In the genomic region with DNA sequence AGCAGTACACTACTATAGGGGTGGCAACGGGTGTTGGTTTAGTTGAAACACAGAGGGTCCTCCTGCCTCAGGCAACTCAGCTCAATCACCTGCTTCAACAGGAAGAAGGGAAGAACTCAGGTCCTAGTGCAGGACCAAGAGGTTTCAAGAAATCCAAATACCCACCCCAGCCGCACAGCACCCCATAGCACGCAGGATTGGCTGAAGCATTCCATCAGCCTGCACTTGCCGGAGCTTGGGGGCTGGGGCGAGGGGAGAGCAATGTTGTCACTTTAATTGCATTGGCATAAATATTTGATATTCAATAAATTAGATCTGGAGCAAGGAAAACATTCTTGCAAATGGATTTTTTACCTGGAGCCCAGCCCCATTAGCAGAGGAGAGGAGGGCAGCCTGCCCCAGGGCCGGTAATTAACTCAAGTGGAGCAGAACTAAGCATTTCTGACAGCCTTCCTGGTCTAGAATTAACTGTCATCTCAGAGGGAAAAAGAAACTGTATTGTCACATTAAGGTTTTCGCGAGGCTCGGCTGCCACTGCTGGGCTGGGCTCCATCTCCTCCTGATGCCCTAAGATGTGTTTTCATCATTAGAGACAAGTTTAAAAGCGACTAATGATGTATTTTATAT, we compare ENCODE assay signal across 24 mouse cellular contexts. TPM values are rescaled to one million over a fixed set of nuclear protein-coding genes. Genes with fewer than 3 reads are reported as not detected.
A peak's percentile ranks its signal among the peaks of the same experiment; 100 is the strongest.
DNase-seq lines count a peak whose midpoint lies in the region; ATAC-seq and TF ChIP-seq lines count a peak whose summit lies in the region.
"Had no signal": no experiment of that assay in that cellular context is flagged by ENCODE, and none has a peak within 500 bp of the region (broad histone marks: within the 10 kb centered on the region; RNA-seq: fewer than 3 reads in every experiment).

No protein-coding gene starts in this region.

- H3K4me1 ChIP-seq in forebrain, embryonic 15.5 days = peaks cover 26% of the 10 kb centered on the region
- 0 out of 2 replicates have a peak, but pooled peaks cover 4% of the 10 kb centered on the region for H3K4me1 ChIP-seq in forebrain, postnatal 0 days (ENCODE audit: insufficient read depth)
- peaks cover 10% of the 10 kb centered on the region for H3K4me1 ChIP-seq in embryonic facial prominence, embryonic 13.5 days
- H3K4me1 ChIP-seq in midbrain, embryonic 15.5 days = peaks cover 23% of the 10 kb centered on the region

- H3K9ac ChIP-seq in forebrain, embryonic 15.5 days (replicated peaks) = no peak overlapping the region
- no peak overlapping the region for H3K9ac ChIP-seq in forebrain, postnatal 0 days
- no peak overlapping the region for H3K9ac ChIP-seq in embryonic facial prominence, embryonic 13.5 days
- 0 out of 2 replicates have a peak overlapping the region, but pooled peaks have one; percentile 4 for H3K9ac ChIP-seq in midbrain, embryonic 15.5 days
- H3K9ac ChIP-seq: liver, embryonic 14.5 days had no signal

- H3K4me3 ChIP-seq in forebrain, embryonic 15.5 days = no peak overlapping the region
- H3K4me3 ChIP-seq in forebrain, postnatal 0 days (ENCODE audit: low read depth, low read length) = no peak overlapping the region
- no peak overlapping the region for H3K4me3 ChIP-seq in embryonic facial prominence, embryonic 13.5 days
- no peak overlapping the region for H3K4me3 ChIP-seq in midbrain, embryonic 15.5 days

- H3K9me3 ChIP-seq in forebrain, embryonic 15.5 days = no peaks in the 10 kb centered on the region
- no peaks in the 10 kb centered on the region for H3K9me3 ChIP-seq in forebrain, postnatal 0 days (ENCODE audit: low read length)
- H3K9me3 ChIP-seq in embryonic facial prominence, embryonic 13.5 days = no peaks in the 10 kb centered on the region
- no peaks in the 10 kb centered on the region for H3K9me3 ChIP-seq in midbrain, embryonic 15.5 days

- H3K27me3 ChIP-seq in forebrain, embryonic 15.5 days = peaks cover 19% of the 10 kb centered on the region; the same call in 1 of the 2 replicates
- peaks cover 12% of the 10 kb centered on the region; the same call in 1 of the 2 replicates for H3K27me3 ChIP-seq in forebrain, postnatal 0 days (ENCODE audit: insufficient read depth, low read length)
- H3K27me3 ChIP-seq in embryonic facial prominence, embryonic 13.5 days = 0 out of 2 replicates have a peak, but pooled peaks cover 2% of the 10 kb centered on the region
- H3K27me3 ChIP-seq in midbrain, embryonic 15.5 days (replicated peaks) = no peaks in the 10 kb centered on the region

- 0 out of 2 replicates have a peak, but pooled peaks have one; percentile 7 for ATAC-seq in forebrain, embryonic 15.5 days (replicated peaks)
- no peak for ATAC-seq in forebrain, postnatal 0 days
- ATAC-seq in embryonic facial prominence, embryonic 13.5 days (ENCODE audit: insufficient number of reproducible peaks, insufficient read depth, low FRiP score, low TSS enrichment, low read depth) = no peak
- peak; percentile 78 for ATAC-seq in midbrain, embryonic 15.5 days (replicated peaks)
- ATAC-seq in inflammation-experienced regulatory T-cells, adult 6 months = no peak

- no peak for TF ChIP-seq CTCF in forebrain, postnatal 0 days (IDR thresholded peaks at IDR 0.05; ENCODE audit: low read depth)

- no peak for DNase-seq in forebrain, postnatal 0 days
- DNase-seq in MN1 (ENCODE audit: low spot score) = peak; percentile 61
- DNase-seq in frontal cortex, postnatal 36 days (ENCODE audit: low spot score in 2 of 2) = no peak
- DNase-seq in thymus, postnatal 0 days (ENCODE audit: low spot score) = no peak
- DNase-seq: adrenal gland, postnatal 10 days; cerebellum, adult 9-11 months; heart, postnatal 36 days; kidney, adult 11 months; layer of hippocampus, postnatal 36 days; lung, postnatal 10 days; thymus, postnatal 25 days had no signal

- WGBS in forebrain, embryonic 15.5 days = 38% methylated on average over 10 of the region's 10 CpGs
- WGBS in forebrain, postnatal 0 days = 34% methylated on average over 10 of the region's 10 CpGs
- 34% methylated on average over 10 of the region's 10 CpGs for WGBS in embryonic facial prominence, embryonic 13.5 days
- WGBS in midbrain, embryonic 15.5 days = 36% methylated on average over 10 of the region's 10 CpGs

- no peak overlapping the region; the same call in 1 of the 2 replicates for H3K27ac ChIP-seq in forebrain, embryonic 15.5 days (replicated peaks)
- H3K27ac ChIP-seq in forebrain, postnatal 0 days (ENCODE audit: low read depth, low read length) = no peak overlapping the region
- H3K27ac ChIP-seq in embryonic facial prominence, embryonic 13.5 days = no peak overlapping the region
- H3K27ac ChIP-seq in midbrain, embryonic 15.5 days = peak overlapping the region; percentile 74
- H3K27ac ChIP-seq: liver, embryonic 14.5 days had no signal

- no peak overlapping the region for H3K4me2 ChIP-seq in forebrain, embryonic 15.5 days (replicated peaks)
- H3K4me2 ChIP-seq in forebrain, postnatal 0 days (ENCODE audit: low read depth) = no peak overlapping the region
- H3K4me2 ChIP-seq in embryonic facial prominence, embryonic 13.5 days = peak overlapping the region; percentile 20; the same call in 1 of the 2 replicates
- peak overlapping the region; percentile 37 for H3K4me2 ChIP-seq in midbrain, embryonic 15.5 days
- H3K4me2 ChIP-seq: heart, embryonic 11.5 days had no signal

- no peaks in the 10 kb centered on the region for H3K36me3 ChIP-seq in forebrain, embryonic 15.5 days
- no peaks in the 10 kb centered on the region for H3K36me3 ChIP-seq in forebrain, postnatal 0 days (ENCODE audit: insufficient read depth)
- H3K36me3 ChIP-seq in embryonic facial prominence, embryonic 13.5 days = no peaks in the 10 kb centered on the region
- no peaks in the 10 kb centered on the region for H3K36me3 ChIP-seq in midbrain, embryonic 15.5 days (replicated peaks)
- H3K36me3 ChIP-seq: G1E had no signal

RNA-seq across cellular contexts. Expression of gene Gtsf1l, which starts 55.2 kb away (rescaled TPM):
- polyA plus RNA-seq in forebrain, embryonic 15.5 days (2015; fragmentation: Nextera tagmentation; extraction: Ambion mirVana) = not detected in 2 replicates
- total RNA-seq in forebrain, postnatal 0 days (2014; rRNA removed) = not detected in 2 replicates
- 0.31 TPM in 1 of 2 replicates, not detected in the other for polyA plus RNA-seq in forebrain, postnatal 0 days (2015; fragmentation: Nextera tagmentation; extraction: Ambion mirVana)
- not detected in 2 replicates for polyA plus RNA-seq in embryonic facial prominence, embryonic 13.5 days (2015; fragmentation: Nextera tagmentation; extraction: Ambion mirVana)
- polyA plus RNA-seq in midbrain, embryonic 15.5 days (2015; fragmentation: Nextera tagmentation; extraction: Ambion mirVana) = not detected in 2 replicates
- not detected for polyA plus RNA-seq in inflammation-experienced regulatory T-cells, adult 6 months (2017; shearing (Covaris generic))
- polyA plus RNA-seq in thymus, postnatal 0 days (2015; fragmentation: Nextera tagmentation; extraction: Ambion mirVana) = not detected in 2 replicates
- total RNA-seq: adrenal gland, postnatal 10 days; gastrocnemius, adult 8-10 months; heart, postnatal 36 days; layer of hippocampus, postnatal 36 days; megakaryocyte-erythroid progenitor cell, adult 5-6 weeks; neutrophil, adult 5-6 weeks had no signal
- polyA plus RNA-seq: G1E; heart, embryonic 11.5 days; limb, embryonic 11.5 days; liver, embryonic 14.5 days; spleen, adult 2 months; stomach, embryonic 16.5 days had no signal

Comparison
In these comparisons a context has a peak if more than half of its experiments do, and no peak if none do; other contexts are left out.
1. ATAC-seq: peak in forebrain, embryonic 15.5 days (single experiment) and midbrain, embryonic 15.5 days (single experiment); none in forebrain, postnatal 0 days (single experiment), embryonic facial prominence, embryonic 13.5 days (single experiment) and inflammation-experienced regulatory T-cells, adult 6 months (single experiment).
2. H3K4me2 ChIP-seq: peak in embryonic facial prominence, embryonic 13.5 days (single experiment) and midbrain, embryonic 15.5 days (single experiment); none in forebrain, embryonic 15.5 days (single experiment) and forebrain, postnatal 0 days (single experiment).